Mouse (Mus musculus): ENCODE results near the gene Clcn7. TPM values are rescaled to one million over a fixed set of nuclear protein-coding genes. Genes with fewer than 3 reads are reported as not detected.

Gene Clcn7
- total RNA-seq (2023): 10 to 100 TPM; 36.7 to 44.1 TPM

GRCm38 (mm10) chr17:25133275-25133698, at the start of gene Clcn7:
Gene Clcn7 (plus strand): TSS chr17:25133391.

GRCm38 (mm10) chr17:25083444-25083931, 49.7 kb upstream of the Clcn7 start, which contains the start of gene Tmem204:
Gene Tmem204 (minus strand): TSS chr17:25083591.

GRCm38 (mm10) chr17:25115664-25116432, 17.3 kb upstream of the Clcn7 start, which contains the start of gene Telo2:
Gene Telo2 (minus strand): TSS chr17:25115967.

GRCm38 (mm10) chr17:25120406-25120805, 12.8 kb upstream of the Clcn7 start, which contains the start of gene Ptx4:
Gene Ptx4 (plus strand): TSS chr17:25120760.

GRCm38 (mm10) chr17:25162161-25162560, 29.0 kb downstream of the Clcn7 start, which contains the start of gene Ccdc154:
Gene Ccdc154 (plus strand): TSS chr17:25162461.

GRCm38 (mm10) chr17:25175411-25175810, 42.2 kb downstream of the Clcn7 start, which contains the start of gene Gm38655:
Gene Gm38655 (minus strand): TSS chr17:25175471.

DNA sequence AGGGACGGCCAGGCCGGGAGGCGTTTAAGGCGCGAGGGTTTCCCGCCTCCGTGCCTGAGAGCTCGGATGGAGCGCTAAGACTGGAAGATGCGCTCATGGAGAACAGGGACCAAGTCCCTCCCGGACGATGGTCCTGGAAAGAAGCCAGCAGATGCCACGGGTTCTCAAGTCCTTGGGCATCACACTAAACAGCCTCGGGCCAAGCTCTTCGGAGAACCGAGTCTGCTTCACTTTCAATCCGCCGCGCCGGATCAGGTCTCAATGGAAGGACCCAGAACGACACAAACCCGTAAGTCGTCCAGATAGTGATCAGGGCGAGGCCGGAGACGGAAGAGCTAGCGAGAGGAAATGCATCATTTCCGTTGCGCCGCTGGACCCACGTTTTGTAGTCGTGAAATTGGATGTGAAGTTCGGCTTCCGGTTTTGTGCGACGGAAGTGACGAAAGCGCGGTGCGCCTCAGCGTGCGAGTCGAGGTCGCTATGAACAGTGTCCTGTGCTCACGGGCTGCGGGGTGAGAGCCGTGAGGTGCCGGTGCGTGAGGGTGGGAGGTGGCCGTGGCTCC, 51.0 kb downstream of the Clcn7 start, which contains the start of gene BC003965:
BC003965 (plus strand) TSS at position 426 of the 563 bp plus-strand sequence.

GRCm38 (mm10) chr17:25188150-25189031, 55.2 kb downstream of the Clcn7 start, which contains the start of gene Unkl:
Gene Unkl (plus strand): TSS chr17:25188397.

Other genes with a start within 250 kb of the Clcn7 start
- gene Nubp2, start 247.0 kb upstream of the Clcn7 start, total RNA-seq (2023): 10 to 100 TPM; 60.0 to 60.2 TPM
- 10 to 100 TPM; 26.4 to 26.5 TPM for gene Spsb3, start 246.7 kb upstream of the Clcn7 start, total RNA-seq (2023)
- 10 to 100 TPM; 23.1 to 23.8 TPM for gene Eme2, start 238.3 kb upstream of the Clcn7 start, total RNA-seq (2023)
- gene Mrps34, start 238.3 kb upstream of the Clcn7 start, total RNA-seq (2023): 10 to 100 TPM; 22.5 to 29.5 TPM
- 10 to 100 TPM; 23.7 to 24.7 TPM for gene Nme3, start 236.9 kb upstream of the Clcn7 start, total RNA-seq (2023)
- gene Mapk8ip3, start 196.4 kb upstream of the Clcn7 start, total RNA-seq (2023): 100 to 1,000 TPM; 122 to 126 TPM
- 10 to 100 TPM; 21.5 to 28.3 TPM for gene Jpt2, start 172.7 kb upstream of the Clcn7 start, total RNA-seq (2023)
- gene Cramp1l, start 117.6 kb upstream of the Clcn7 start, total RNA-seq (2023): 10 to 100 TPM; 32.5 to 47.2 TPM
- gene Ift140, start 117.3 kb upstream of the Clcn7 start, total RNA-seq (2023): 10 to 100 TPM; 17.7 to 18.3 TPM
- not detected for gene Tmem204, start 49.8 kb upstream of the Clcn7 start, total RNA-seq (2023)
- gene Telo2, start 17.4 kb upstream of the Clcn7 start, total RNA-seq (2023): 10 to 100 TPM; 14.6 to 15.3 TPM
- gene Ptx4, start 12.6 kb upstream of the Clcn7 start, total RNA-seq (2023): not detected
- gene Ccdc154, start 29.1 kb downstream of the Clcn7 start, total RNA-seq (2023): under 1 TPM in 1 of 2 experiments, not detected in 1; 0.39 TPM
- gene Gm38655, start 42.1 kb downstream of the Clcn7 start, total RNA-seq (2023): not detected
- gene BC003965, start 51.2 kb downstream of the Clcn7 start, total RNA-seq (2023): 1 to 10 TPM; 7.7 to 7.8 TPM
- 10 to 100 TPM; 23.5 to 23.7 TPM for gene Unkl, start 55.0 kb downstream of the Clcn7 start, total RNA-seq (2023)
- 10 to 100 TPM; 19.2 to 22.1 TPM for gene Gnptg, start 106.7 kb downstream of the Clcn7 start, total RNA-seq (2023)
- gene Tsr3, start 106.8 kb downstream of the Clcn7 start, total RNA-seq (2023): 10 to 100 TPM; 10.4 to 11.6 TPM
- gene Baiap3, start 123.0 kb downstream of the Clcn7 start, total RNA-seq (2023): 1 to 10 TPM in 1 of 2 experiments, under 1 TPM in 1; 0.81 to 1.7 TPM
- 100 to 1,000 TPM; 288 to 298 TPM for gene Ube2i, start 141.2 kb downstream of the Clcn7 start, total RNA-seq (2023)
- 10 to 100 TPM in 1 of 2 experiments, 1 to 10 TPM in 1; 6.3 to 11.9 TPM for gene Prss34, start 165.0 kb downstream of the Clcn7 start, total RNA-seq (2023)
- gene Prss28, start 175.3 kb downstream of the Clcn7 start, total RNA-seq (2023): not detected
- gene Prss29, start 185.3 kb downstream of the Clcn7 start, total RNA-seq (2023): 1 to 10 TPM; 2.1 to 2.6 TPM
- gene Tpsab1, start 212.2 kb downstream of the Clcn7 start, total RNA-seq (2023): not detected
- gene Tpsb2, start 232.9 kb downstream of the Clcn7 start, total RNA-seq (2023): not detected
- not detected for gene Tpsg1, start 235.9 kb downstream of the Clcn7 start, total RNA-seq (2023)

Data from monocyte, adult 59 days (primary cell).